Mouse (Mus musculus) liver, adult 2 months (tissue): ENCODE measurements around the gene Pcdh15.

Experiments
- CTCF ChIP-seq: fragments of 200-500 bp; IDR thresholded peaks from 2 replicates; pipeline ENCODE4 v1.5.1; 2011; ENCODE audit warnings: low read depth, low read length, control low read depth
- POLR2A ChIP-seq: fragments of 200-500 bp; IDR thresholded peaks from 2 replicates; pipeline ENCODE4 v1.6.1; 2011; ENCODE audit warnings: low read length, control low read depth; ENCODE audit not compliant: insufficient read depth; ENCODE audit errors: extremely low read depth

- TF ChIP-seq POLR2A, result no peak
- no peak for TF ChIP-seq CTCF
Observed at GRCm38 (mm10) chr10:73147978-73148377, 48.8 kb downstream of the Pcdh15 start.
